Mouse (Mus musculus) CD8-positive naive resting alpha-beta T cell, adult 2 months (primary cell): ENCODE measurements around the gene Wif1.
A peak's percentile ranks its signal among the peaks of the same experiment; 100 is the strongest.

Source experiments
- DNase-seq, 2 experiments: peaks; one replicate each; pipeline ENCODE4 v3.0.0; 2022; ENCODE audit warnings: low read depth in 2 of 2, low spot score in 2 of 2

Wif1 gene

DNA sequence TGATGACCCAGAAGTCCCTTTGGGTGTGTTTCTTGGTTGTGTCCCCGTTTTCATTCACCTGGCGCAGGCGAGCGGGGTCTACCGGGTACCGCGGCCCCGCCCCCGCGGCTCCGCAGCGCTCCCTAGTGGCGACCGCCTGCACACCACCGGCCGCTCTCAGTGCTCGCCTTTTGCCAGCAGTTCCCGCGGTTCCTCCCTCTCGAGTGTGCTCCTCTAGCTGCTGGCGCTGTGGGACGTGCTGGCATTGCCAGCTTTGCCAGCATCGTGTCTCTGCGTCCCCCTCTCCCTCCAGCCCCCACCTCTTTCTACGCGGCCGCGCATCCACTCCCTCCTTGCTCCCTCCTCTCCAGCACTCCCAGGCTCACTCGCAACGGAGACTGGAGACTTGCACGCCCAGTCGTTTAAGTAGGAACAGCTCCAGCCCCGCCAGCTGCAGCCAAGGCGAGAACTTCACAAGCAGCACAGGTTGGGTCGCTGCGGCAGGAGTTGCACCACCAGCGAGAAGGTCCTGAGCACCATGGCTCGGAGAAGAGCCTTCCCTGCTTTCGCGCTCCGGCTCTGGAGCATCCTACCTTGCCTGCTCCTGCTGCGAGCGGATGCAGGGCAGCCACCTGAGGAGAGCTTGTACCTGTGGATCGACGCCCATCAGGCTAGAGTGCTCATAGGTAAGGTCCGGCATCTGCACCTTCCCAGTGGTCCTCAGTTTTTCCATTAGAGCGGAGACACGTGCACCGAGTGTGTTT lies at the start of gene Wif1:
TSS of gene Wif1 (plus strand) at position 135 of the 743 bp plus-strand sequence.
- peak; percentile 60 to 71 for DNase-seq

DNA sequence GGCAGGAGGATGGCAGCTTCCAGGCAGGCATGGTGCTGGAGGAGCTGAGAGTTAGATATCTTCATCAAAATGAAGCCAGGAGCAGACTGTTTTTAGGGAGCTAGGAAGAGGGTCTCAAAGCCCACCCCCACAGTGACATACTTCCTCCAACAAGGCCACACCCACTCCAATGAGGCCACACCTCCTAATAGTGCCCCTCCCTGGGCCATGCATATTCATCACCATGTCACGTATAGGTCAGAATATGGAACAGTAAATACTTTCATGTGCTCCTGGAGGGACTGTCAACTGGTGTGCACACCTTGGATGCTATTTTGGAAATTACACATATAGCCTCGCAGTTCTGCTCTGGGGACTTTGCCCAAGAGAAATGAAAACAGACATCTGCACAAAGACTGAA lies 31.6 kb upstream of the Wif1 start:
- no peak for DNase-seq

DNA sequence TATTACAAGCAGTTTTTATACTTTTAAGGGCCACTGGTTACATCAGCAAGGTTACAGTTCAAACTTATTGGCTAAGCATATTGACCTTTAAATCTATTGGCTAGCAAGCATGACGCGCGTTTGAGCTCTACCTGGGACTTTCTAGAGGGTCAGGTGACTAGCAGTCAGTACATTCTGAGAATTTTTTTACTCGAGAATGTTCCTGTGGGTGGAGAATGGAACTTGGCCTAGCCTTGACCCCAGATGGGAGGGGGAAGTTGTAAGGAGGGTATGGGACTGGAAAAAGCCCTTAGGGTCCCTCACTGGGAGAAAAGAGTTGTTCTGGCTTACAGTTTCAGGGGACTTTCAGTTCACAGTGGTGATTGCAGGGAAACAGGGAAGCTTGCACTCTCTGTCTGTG lies 22.3 kb upstream of the Wif1 start:
- no peak for DNase-seq

DNA sequence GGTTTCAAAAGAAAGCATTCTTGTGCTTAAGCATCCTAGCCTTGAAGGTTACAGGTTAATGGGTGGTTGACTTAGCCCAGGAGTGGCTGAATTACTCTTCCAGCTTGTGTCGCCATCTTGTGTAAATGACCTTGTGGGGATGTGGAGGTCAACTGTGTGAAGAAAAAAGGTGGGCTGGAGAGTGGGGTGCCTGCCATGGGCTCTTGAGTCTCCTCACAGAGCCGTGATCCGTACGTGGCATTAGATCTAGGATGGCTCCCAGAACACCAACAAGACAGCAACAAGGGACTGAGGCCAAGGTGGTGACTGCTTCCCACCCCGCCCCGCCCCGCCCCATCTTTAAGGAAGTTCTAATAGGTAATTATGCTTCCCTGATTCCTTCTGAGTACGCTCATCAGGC lies 17.5 kb upstream of the Wif1 start:
- DNase-seq: no peak

DNA sequence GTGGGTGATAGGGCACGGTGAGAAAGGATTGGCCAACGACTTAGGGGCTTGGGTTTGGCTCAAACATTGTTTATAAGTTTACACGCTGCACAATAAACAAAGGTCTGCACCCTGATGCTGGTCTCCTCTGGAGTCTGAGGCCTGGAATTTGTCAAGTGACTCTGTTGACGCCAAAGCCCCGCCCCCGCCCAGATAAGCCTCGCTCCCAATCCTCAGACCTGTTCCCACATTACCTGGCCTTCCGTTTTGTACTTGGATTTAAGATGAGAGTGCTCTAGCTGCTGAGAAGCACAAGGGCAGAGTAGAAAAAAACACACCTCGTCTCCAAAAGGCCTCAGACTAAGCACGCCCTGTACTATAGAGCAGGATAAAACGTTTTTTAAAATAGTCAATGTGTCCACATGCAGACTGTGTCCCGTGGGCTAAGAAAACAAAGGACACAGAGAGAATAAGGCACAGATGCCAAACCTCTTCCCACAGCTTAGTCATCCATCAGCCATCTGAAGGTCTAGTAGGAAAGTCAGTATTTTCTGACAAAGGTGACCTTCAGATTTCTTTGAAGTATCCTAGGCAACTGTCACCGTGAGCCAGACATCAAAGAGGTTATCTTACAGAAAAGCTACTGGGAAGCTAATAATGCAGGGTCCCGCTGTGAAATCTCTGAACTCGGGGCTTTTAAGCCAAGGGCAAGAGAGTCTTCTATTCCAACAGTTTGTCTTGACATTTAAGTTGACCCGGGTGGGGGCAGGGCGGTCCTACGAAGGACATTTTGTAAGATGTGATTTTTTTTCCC lies 16.9 kb upstream of the Wif1 start:
- no peak for DNase-seq

DNA sequence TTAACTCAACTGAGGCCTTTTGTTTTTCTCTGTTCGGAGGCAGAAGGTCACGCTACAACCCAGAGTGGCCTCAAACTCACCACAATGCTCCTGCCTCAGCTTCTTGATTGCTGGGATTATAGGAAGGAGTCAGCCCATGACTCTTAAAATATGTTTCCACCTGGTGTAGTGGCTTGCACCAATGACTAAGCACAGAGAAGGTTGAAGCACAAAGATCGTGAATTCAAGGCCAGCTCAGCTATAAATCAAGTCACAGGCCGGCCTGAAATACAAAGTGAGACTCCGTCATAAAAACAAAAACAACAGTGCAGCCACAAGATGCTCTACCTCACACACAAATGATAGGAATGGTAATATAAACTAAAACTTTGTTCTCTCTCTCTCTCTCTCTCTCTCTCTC lies 10.8 kb upstream of the Wif1 start:
- DNase-seq: no peak

DNA sequence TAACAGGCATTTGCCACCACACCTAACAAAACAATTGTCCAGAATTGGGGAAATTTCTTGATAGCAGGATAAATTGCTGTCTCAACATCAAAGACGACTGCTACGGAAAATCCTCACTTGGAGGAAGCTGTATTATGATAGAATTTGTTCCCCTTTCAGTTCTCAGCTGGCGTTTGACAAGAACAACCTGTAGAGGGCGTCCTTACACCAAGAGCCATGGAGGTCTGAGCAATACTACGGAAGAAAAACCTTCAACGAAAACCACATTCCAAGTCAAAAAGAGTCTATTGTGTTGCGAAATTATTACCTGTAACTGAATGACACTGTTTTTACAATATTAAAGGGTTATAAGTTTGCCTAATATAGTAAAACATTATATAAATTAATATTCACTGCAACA lies 2.0 kb upstream of the Wif1 start:
- DNase-seq: peak; percentile 4 to 26

DNA sequence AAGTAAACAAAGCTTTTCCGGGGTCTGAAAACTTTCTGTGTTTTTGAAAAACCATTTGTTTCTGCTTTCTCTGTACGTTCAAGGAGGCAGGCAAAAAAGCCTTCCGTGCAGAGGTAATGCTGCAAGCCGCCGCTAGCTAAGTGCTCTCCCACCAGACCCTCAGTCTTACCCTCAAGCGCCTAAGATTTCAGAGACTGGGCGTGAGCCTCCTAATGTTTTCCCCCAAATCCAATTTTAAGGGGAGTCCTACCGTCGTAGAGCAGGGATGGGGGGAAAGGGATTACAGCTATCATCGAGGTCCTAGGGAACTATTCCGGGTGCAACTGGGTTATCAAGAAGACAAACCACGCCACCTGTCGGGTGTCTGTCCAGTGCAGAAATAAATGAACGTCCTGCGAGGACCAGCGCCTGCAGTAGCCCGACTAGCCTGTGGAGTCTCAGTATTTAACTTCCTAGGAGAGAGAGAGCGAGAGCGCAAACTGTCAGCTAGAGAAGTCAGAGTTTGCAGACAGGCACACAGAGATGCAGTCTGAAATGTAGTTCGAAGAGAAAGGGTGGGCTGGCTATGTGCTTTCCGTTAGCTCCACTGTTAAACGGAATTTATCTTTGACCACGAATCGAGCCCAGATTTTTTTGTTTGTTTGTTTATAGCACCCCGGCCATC lies 500 bp upstream of the Wif1 start:
- DNase-seq: peak; percentile 35 to 53

DNA sequence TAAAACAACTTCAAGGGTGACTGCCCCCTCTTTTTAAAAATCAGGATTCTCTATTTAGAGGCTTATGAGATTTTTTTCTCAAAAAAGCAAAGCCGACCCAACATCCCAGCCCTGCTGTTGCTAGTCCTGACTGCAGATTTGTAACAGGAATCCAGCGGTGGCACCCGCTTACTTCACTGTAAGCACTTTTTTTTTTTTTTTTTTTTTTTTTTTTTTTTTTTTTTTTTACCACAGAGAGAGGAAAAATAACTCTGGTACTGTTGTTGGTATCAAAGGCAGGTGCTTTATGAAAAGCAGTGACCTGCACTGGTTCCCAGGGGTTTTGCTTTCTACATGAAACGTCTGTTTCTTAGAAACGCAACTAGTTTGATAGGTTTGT lies 798 bp downstream of the Wif1 start:
- DNase-seq: no peak

DNA sequence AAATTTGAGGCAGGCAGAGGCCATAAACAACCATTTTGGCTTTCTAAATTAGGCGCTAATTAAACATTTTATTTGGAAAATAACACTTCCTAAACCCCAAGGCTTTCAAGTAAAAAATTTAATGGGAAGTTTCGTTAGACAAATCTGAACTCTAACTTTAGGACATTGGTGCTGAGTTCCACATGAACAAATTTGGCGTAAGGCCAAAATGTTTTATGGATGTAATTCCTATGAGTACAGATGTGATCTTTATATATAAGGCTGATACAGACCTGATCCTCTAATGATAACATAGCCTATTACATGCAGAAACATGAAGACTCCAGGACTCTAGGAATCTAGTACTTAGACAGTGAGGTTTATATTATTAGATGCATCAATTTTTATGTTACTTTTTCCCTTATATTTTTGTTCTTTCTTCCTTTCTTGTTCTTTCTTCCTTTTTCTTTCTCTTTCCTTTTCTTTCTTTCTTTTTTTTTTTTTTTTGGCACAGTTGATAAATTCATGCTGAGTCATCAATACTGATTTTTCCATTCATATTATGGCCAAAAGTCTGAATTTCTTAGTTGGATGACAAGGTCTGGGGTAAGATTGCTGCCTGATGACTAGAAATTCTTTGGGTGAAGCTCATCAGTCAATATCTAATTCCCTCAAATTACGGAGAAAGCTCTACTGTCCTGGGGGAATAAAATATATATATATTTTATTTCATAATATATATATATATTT lies 5.0 kb downstream of the Wif1 start:
- no peak for DNase-seq

DNA sequence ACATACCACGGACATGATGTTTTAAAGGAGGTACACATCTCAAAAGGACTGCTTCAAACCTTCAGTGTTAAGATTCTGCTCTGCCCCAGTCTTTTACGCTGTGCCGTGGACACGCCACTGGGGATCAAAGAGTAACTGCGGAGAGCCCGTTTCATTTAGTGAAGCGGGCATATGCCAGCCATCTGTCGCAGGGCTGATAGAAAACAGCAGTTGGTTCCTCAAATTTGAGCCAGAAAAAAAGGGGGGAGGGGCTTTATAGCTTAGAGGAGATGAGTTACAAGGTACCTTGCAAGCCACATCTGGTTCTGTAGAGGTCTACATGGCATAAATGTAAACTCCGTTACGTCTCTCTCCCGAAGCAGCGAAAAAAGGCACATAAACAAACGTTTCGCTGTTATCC lies 7.2 kb downstream of the Wif1 start:
- DNase-seq: no peak

DNA sequence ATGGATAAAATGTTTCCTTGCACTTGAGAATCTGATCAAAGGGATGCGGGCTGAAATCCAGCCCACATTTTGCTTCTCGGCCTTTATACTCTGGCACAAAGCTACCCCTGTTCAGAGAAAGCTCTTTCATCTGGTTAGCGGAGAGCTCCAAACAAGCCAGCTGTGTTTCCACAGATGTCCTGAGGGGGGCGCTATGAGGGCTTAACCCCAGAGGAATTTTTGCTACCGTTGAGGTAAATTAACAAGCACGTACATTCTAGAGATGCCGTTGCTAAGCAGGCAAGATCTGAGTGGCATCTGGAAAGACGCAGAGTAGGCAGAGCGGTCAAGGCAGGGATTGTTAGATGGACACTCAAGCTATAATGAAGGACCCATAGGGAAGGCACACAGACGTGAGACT lies 13.7 kb downstream of the Wif1 start:
- no peak for DNase-seq

DNA sequence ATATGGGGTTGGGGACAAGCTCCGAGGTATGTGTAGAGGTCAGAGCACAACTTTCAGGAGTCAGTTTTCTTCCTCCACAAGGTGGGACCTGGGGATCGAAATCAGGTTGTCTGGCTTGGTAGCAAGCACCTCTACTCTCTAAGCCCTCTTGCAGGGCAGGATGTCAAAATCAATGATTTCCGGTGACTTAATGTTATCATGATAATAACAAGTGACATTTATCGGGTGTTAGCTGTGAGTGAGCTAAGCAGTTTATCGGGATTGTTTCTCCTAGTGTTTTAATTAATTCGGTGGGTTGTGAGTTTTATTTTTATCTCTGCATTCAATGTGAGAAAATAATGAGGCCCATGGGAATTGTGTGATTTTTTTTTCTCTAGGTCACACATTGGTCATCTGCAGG lies 18.3 kb downstream of the Wif1 start:
- no peak for DNase-seq

DNA sequence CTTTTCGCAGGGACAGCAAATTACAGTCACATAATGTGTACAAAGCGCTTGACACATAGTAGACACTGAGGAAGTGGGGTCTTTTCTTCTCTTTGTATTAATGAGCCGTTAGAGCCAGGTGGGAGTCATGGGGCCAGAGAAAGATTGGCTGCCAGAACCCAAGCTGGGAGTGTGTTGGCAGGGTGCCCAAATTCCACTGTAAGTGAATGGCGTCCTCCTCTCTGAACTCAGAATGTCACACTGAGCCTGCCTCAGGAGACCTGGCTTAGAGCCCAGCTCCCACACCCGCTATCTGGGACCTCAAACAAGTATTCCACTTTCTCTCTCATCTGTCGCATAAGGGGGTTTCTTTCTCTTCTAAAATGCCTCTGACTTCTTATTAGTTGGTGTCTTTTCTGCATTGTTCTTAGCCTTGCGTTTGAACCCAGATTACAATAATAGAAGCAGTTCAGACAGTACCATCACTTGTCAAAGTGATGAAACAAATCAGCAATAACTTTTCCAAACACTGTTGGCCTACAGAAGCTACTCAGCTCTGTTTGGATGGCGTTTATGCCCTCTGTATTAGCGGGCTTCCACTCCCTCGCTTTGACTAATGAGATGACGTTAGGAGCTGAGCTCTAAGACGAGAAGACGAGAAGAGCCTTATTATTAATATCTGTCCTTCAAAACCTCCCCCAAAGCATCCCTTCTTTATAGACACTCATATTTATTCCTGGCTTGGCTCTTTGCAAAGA lies 21.9 kb downstream of the Wif1 start:
- no peak for DNase-seq

DNA sequence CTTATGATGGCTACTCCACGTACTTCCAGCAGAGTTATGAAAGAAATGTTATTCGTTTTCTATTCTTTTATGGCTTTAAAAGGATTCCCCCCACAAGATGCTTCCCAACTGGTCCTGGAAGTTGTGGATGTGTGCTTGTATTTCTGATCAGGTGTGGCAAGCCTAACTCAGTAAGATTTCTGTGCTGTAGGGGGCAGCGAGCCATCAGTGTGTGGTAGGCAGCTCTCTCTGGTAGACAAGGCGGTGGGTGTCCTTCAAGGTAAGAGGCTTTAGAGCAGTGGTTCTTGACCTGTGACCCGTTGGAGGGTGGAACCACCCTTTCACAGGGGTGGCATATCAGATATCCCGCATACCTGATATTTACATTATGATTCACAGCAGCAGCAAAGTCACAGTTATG lies 23.1 kb downstream of the Wif1 start:
- DNase-seq: no peak

DNA sequence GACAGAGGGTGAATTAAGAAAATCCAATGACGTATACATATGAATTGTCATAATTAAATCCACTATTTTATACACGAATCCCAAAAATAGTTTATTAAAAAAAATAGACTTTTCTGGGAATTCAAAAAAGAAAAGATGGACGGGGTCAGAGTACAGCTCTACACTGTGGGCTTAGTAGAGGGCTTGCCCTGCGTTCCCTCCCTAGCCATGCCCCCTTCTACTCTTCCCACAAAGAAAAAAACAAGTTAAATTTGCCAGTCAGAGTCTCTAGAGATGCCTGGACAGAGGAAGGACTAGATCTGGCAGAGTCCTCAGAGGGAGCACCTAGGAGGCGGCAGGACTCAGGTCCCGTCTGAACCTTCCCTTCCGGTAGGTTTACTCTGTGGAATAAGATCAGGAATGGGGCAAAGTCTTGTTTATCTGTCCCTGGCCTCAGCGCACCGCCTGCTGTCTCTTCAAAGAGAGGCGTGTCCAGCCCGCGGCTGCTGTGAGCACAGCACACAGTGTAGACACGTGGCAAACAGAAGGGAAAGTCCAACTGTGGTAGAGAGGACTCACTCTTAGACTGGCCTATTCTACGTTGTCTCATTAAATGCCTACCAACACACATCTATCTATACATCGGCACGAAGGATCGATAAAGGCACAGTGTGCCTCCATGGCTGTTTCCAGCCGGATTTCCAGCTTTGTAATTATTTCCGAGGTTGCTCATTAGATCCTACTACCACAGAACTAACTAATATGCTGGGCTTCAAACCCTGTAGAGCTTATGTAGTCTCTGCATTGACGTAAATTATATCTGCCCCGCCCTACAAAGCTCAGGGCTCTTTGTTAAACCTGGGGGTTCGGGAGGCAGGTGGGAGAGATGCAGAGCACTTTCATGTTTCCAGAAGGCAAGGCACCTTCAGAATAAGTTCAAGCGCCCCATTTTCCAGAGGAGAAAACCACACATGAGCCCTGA lies 25.6 kb downstream of the Wif1 start:
- no peak for DNase-seq

DNA sequence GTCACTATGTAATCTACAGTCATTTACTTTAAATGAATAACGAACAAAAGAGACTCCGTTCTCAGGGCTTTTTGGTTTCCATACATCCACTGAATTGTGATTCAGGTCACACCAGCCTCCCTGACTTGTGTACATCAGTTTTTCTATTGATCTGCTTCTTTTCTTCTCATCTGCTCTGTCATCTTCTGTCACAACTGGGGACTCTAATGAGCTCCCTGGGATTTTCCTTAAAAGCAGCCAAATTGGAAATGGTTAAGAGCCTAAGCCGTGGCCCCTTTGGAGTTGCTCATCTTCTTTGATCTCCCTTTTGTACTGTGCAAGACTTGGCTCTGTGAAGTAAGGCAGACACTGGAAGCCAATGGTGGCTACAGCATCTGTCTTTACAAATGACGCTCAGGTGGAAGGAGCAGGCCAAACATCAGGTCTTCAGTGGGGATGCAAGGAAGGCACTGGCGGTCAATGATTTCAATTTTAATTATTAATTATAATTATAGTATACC lies 27.6 kb downstream of the Wif1 start:
- no peak for DNase-seq

DNA sequence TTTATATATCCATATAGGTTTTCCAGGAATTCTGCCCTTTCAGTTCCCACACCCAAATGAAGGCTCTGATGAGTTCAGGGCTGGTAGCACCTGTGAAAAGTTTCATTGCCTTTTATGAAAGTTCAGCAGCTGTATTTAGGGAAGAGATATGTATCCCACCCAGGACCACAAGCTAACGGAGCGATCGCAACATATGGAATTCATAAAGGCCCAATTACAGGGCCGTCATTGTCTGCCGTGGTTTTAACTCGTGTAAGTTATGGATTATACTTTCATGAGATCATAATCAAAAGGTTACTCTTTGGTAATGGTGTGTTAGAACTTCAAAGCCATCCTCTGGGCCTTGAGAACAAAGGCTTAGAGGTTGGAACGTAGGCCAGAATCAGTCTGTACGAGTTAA lies 28.9 kb downstream of the Wif1 start:
- no peak for DNase-seq

DNA sequence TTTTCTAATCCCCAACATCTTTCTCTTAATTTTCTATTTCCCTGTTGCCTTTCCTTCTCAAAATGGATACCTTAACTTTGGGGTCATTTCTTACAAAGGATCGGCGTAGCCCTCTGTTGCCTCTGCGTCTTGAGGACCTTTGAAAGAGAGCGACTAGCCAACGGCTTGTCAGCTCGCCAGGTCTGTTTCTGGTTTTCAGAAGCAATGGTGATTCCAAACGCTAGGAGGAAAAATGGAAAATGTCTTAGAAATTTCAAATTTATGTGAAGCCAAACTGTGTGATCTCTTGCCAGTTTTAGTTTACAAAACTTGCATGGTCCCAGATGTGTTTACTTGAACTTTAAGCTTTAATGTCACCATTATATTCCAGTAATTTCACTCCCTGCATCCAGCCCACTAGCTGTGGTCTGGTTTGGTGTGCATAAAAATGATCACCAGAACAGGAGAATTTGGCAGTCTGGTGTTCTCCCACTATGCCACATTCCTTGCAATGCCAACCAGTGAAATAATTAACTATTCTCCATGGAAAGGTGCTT lies 33.7 kb downstream of the Wif1 start:
- no peak for DNase-seq
